Mouse (Mus musculus): Measurements from ENCODE around the gene Tmtc2. TPM values are rescaled to one million over a fixed set of nuclear protein-coding genes. Genes with fewer than 3 reads are reported as not detected.

The Tmtc2 gene
- polyA plus RNA-seq, 1 experiment from 2014 or later: 8.0 TPM

DNA sequence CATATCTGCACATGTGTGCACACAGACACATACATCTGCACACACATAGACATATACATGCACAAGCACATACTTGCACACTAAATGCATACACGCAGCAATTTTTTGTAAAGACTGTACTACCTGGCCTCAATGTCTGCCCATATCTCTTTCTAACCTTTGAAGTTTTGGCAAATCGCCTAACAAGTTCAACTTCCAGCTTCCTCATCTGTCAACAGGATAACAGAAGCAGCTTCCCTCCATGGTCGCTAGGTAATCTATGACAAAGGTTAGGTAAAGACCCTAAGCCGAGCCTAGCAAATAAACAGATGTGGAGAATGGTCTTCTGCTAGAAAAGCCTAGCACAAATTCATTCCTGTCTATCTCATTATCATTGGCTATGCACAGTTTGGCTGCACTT, 37.3 kb downstream of the Tmtc2 start:
- no peak for DNase-seq (ENCODE audit: low spot score)
- Histone ChIP-seq H3K27me3 (ENCODE audit: insufficient read depth, poor library complexity, severe bottlenecking) (no peaks in the 10 kb centered on the region), H3K4me3 (no peak overlapping the region), H3K9me3 (no peaks in the 10 kb centered on the region), H3K27ac (no peak overlapping the region), H3K36me3 (no peaks in the 10 kb centered on the region), H3K4me1 (replicated peaks) (peaks cover 14% of the 10 kb centered on the region)
- WGBS: 91% methylated on average over 4 of the region's 4 CpGs

- H3K9me3 ChIP-seq: no peaks in the 10 kb centered on the region
- H3K36me3 ChIP-seq: no peaks in the 10 kb centered on the region
- no peaks in the 10 kb centered on the region for H3K27me3 ChIP-seq (ENCODE audit: insufficient read depth, poor library complexity, severe bottlenecking)
- peaks cover 25% of the 10 kb centered on the region for H3K4me1 ChIP-seq (replicated peaks)
- no peak overlapping the region for H3K4me3 ChIP-seq
- DNase-seq (ENCODE audit: low spot score): no peak
- no peak overlapping the region for H3K27ac ChIP-seq
Measured at GRCm38 (mm10) chr10:105535848-105536247, 38.4 kb downstream of the Tmtc2 start.

GRCm38 (mm10) chr10:105532747-105533146, 41.5 kb downstream of the Tmtc2 start:
- WGBS: 80% methylated on average over 7 of the region's 7 CpGs
- no peaks in the 10 kb centered on the region for H3K36me3 ChIP-seq
- H3K4me1 ChIP-seq (replicated peaks): peaks cover 17% of the 10 kb centered on the region
- H3K27me3 ChIP-seq (ENCODE audit: insufficient read depth, poor library complexity, severe bottlenecking): no peaks in the 10 kb centered on the region
- H3K27ac ChIP-seq: no peak overlapping the region
- no peak for DNase-seq (ENCODE audit: low spot score)
- H3K9me3 ChIP-seq: no peaks in the 10 kb centered on the region
- H3K4me3 ChIP-seq: no peak overlapping the region

DNA sequence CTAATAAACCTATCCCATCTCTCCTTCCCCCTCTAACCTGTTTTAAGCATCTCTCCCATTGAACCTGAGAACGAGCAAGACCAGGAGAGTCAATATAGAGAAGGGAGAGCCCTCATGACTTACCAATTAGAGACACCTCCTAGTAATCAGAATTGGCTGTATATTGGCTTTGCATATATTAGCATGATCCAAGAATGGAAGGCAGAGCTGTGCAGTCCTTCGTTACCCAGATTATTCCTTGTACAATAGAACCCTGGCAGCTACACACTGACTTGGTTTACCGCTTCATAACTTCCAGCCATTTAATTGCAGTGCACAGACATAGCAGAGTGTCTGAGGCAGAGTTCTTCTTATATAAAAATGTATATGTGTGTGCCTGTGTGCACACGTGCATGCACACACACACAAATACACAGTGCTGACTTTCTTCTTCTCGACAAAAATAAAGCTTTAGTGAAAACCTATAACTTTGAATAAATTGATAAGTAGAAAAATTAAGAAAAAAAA, 42.2 kb downstream of the Tmtc2 start:
- Histone ChIP-seq H3K9me3 (no peaks in the 10 kb centered on the region), H3K36me3 (no peaks in the 10 kb centered on the region), H3K4me3 (no peak overlapping the region), H3K27me3 (ENCODE audit: insufficient read depth, poor library complexity, severe bottlenecking) (no peaks in the 10 kb centered on the region), H3K4me1 (replicated peaks) (peaks cover 17% of the 10 kb centered on the region), H3K27ac (no peak overlapping the region)
- DNase-seq (ENCODE audit: low spot score): no peak
- 87% methylated on average over 5 of the region's 5 CpGs for WGBS

GRCm38 (mm10) chr10:105531080-105531894, 43.0 kb downstream of the Tmtc2 start:
- DNase-seq (ENCODE audit: low spot score): no peak
- no peaks in the 10 kb centered on the region for H3K36me3 ChIP-seq
- 81% methylated on average over 9 of the region's 9 CpGs for WGBS
- no peaks in the 10 kb centered on the region for H3K27me3 ChIP-seq (ENCODE audit: insufficient read depth, poor library complexity, severe bottlenecking)
- no peak overlapping the region for H3K27ac ChIP-seq
- peaks cover 17% of the 10 kb centered on the region for H3K4me1 ChIP-seq (replicated peaks)
- no peaks in the 10 kb centered on the region for H3K9me3 ChIP-seq
- no peak overlapping the region for H3K4me3 ChIP-seq

DNA sequence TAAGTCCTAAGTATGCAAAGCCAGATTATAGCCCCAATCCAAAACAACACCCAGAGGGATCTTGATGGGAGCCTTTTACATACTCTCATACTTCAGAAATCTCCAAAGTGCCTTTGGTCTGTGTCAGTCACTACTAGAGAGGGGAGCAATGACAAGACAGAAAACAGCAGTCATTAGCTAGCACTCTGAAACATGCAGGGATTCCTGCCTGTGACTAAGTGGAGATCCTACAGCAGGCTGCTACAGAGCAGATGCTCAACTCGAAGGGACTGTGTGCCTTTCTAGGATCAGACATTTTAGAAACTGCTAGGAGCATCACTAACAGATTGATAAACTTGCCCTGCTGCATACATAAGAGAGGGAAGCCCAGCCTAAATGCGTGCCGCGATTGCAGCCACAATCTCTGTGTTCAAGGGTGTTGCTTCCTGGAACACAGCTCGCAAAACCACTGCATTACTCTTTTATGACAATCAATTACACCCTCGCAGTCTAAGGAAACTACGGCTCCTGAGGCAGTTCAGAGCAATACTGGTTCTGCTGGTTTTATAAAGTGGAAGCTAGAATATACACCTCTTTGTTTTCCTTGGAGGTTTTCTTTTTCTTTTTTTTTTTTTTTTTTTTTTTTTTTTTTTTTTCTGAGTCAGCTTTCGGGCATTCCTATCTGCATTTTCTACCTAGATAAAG, 50.7 kb downstream of the Tmtc2 start:
- Histone ChIP-seq H3K9me3 (no peaks in the 10 kb centered on the region), H3K4me3 (no peak overlapping the region), H3K27me3 (ENCODE audit: insufficient read depth, poor library complexity, severe bottlenecking) (no peaks in the 10 kb centered on the region), H3K4me1 (replicated peaks) (peaks cover 7% of the 10 kb centered on the region; the same call in 1 of the 2 replicates), H3K27ac (0 out of 2 replicates have a peak overlapping the region, but pooled peaks have one; percentile 23), H3K36me3 (no peaks in the 10 kb centered on the region)
- WGBS: 78% methylated on average over 8 of the region's 8 CpGs
- DNase-seq (ENCODE audit: low spot score): no peak

- peaks cover 7% of the 10 kb centered on the region; the same call in 1 of the 2 replicates for H3K4me1 ChIP-seq (replicated peaks)
- no peak for DNase-seq (ENCODE audit: low spot score)
- WGBS: 90% methylated on average over 7 of the region's 7 CpGs
- H3K9me3 ChIP-seq: no peaks in the 10 kb centered on the region
- H3K36me3 ChIP-seq: no peaks in the 10 kb centered on the region
- no peak overlapping the region for H3K4me3 ChIP-seq
- no peak overlapping the region for H3K27ac ChIP-seq
- H3K27me3 ChIP-seq (ENCODE audit: insufficient read depth, poor library complexity, severe bottlenecking): no peaks in the 10 kb centered on the region
Measured at GRCm38 (mm10) chr10:105522431-105522830, 51.8 kb downstream of the Tmtc2 start.

GRCm38 (mm10) chr10:105519154-105519806, 55.0 kb downstream of the Tmtc2 start:
- no peaks in the 10 kb centered on the region for H3K9me3 ChIP-seq
- H3K4me3 ChIP-seq: no peak overlapping the region
- no peak overlapping the region for H3K27ac ChIP-seq
- WGBS: 80% methylated on average over 6 of the region's 6 CpGs
- no peaks in the 10 kb centered on the region for H3K27me3 ChIP-seq (ENCODE audit: insufficient read depth, poor library complexity, severe bottlenecking)
- no peaks in the 10 kb centered on the region for H3K36me3 ChIP-seq
- no peak for DNase-seq (ENCODE audit: low spot score)
- peaks cover 8% of the 10 kb centered on the region for H3K4me1 ChIP-seq (replicated peaks)

- Histone ChIP-seq H3K4me3 (no peak overlapping the region), H3K9me3 (no peaks in the 10 kb centered on the region), H3K4me1 (replicated peaks) (peaks cover 17% of the 10 kb centered on the region), H3K27ac (no peak overlapping the region), H3K36me3 (no peaks in the 10 kb centered on the region), H3K27me3 (ENCODE audit: insufficient read depth, poor library complexity, severe bottlenecking) (no peaks in the 10 kb centered on the region)
- DNase-seq (ENCODE audit: low spot score): no peak
- WGBS: 91% methylated on average over 9 of the region's 9 CpGs
Measured at GRCm38 (mm10) chr10:105518144-105518543, 56.1 kb downstream of the Tmtc2 start.

- 77% methylated on average over 7 of the region's 7 CpGs for WGBS
Measured at GRCm38 (mm10) chr10:105513777-105514322, 60.4 kb downstream of the Tmtc2 start.

GRCm38 (mm10) chr10:105509896-105510272, 64.4 kb downstream of the Tmtc2 start:
- WGBS: 40% methylated on average over 5 of the region's 5 CpGs
- Histone ChIP-seq H3K27ac (peak overlapping the region; percentile 50), H3K4me3 (peak overlapping the region; percentile 32), H3K9me3 (no peaks in the 10 kb centered on the region), H3K4me1 (replicated peaks) (peaks cover 42% of the 10 kb centered on the region), H3K27me3 (ENCODE audit: insufficient read depth, poor library complexity, severe bottlenecking) (no peaks in the 10 kb centered on the region), H3K36me3 (peaks cover 18% of the 10 kb centered on the region)
- peak; percentile 10 for DNase-seq (ENCODE audit: low spot score)

More at GRCm38 (mm10) chr10:105513777-105514322, 60.4 kb downstream of the Tmtc2 start:
- Histone ChIP-seq H3K36me3 (no peaks in the 10 kb centered on the region), H3K27me3 (ENCODE audit: insufficient read depth, poor library complexity, severe bottlenecking) (no peaks in the 10 kb centered on the region), H3K4me1 (replicated peaks) (peaks cover 37% of the 10 kb centered on the region), H3K9me3 (no peaks in the 10 kb centered on the region), H3K27ac (no peak overlapping the region), H3K4me3 (no peak overlapping the region)
- DNase-seq (ENCODE audit: low spot score): no peak

- H3K27me3 ChIP-seq (ENCODE audit: insufficient read depth, poor library complexity, severe bottlenecking): no peaks in the 10 kb centered on the region
Measured at GRCm38 (mm10) chr10:105509146-105509895, 64.9 kb downstream of the Tmtc2 start.

More at GRCm38 (mm10) chr10:105509146-105509895, 64.9 kb downstream of the Tmtc2 start:
- WGBS: 46% methylated on average over 11 of the region's 12 CpGs
- H3K36me3 ChIP-seq: peaks cover 18% of the 10 kb centered on the region
- H3K4me3 ChIP-seq: peak overlapping the region; percentile 32
- H3K4me1 ChIP-seq (replicated peaks): peaks cover 42% of the 10 kb centered on the region
- no peak for DNase-seq (ENCODE audit: low spot score)
- peak overlapping the region; percentile 50 for H3K27ac ChIP-seq
- H3K9me3 ChIP-seq: no peaks in the 10 kb centered on the region

Data from hindbrain, embryonic 10.5 days (tissue).